Mouse (Mus musculus) Patski (cell line): ENCODE measurements around the gene Bicra. TPM values are rescaled to one million over a fixed set of nuclear protein-coding genes. Genes with fewer than 3 reads are reported as not detected.

Experiments
- ATAC-seq: fragments of 100-300 bp; one replicate; pipeline ENCODE4 v1.8.0; 2021
- CTCF ChIA-PET: fragments of 350-600 bp; sonication (Branson Sonifier 250); formaldehyde crosslinking; loops from one replicate; lab custom pipeline; 2022; ENCODE audit warnings: inconsistent platforms; lab: Charles Lee
- POLR2A ChIA-PET: fragments of 350-600 bp; sonication (Branson Sonifier 250); formaldehyde crosslinking; loops from one replicate; lab custom pipeline; 2022; ENCODE audit warnings: antibody characterized with exemption, inconsistent platforms; lab: Charles Lee
- DNase-seq: peaks from one replicate; pipeline ENCODE4 v3.0.0-alpha.2; 2011; ENCODE audit warnings: low read depth, low spot score
- H3K27me3 ChIP-seq: fragments of 371-371 bp; one replicate; pipeline ENCODE4 v1.5.1; 2021
- CTCF ChIP-seq: fragments of 100-300 bp; IDR thresholded peaks from one replicate; pipeline ENCODE4 v1.5.1; 2021
- in situ Hi-C: fragments of 300-500 bp; cut with MboI; formaldehyde crosslinking; loops from 3 replicates; pipeline ENCODE4 v1.11.1; 2018; ENCODE audit warnings: low pct_unique_long_range_greater_than_20kb, mixed read lengths
- polyA plus RNA-seq: library from polyadenylated mRNA; unstranded; gene quantifications from one replicate; pipeline ENCODE4 v1.2.3, GENCODE M21; 2021

Gene Bicra
- polyA plus RNA-seq, 1 experiment from 2014 or later: 10.8 TPM

DNA sequence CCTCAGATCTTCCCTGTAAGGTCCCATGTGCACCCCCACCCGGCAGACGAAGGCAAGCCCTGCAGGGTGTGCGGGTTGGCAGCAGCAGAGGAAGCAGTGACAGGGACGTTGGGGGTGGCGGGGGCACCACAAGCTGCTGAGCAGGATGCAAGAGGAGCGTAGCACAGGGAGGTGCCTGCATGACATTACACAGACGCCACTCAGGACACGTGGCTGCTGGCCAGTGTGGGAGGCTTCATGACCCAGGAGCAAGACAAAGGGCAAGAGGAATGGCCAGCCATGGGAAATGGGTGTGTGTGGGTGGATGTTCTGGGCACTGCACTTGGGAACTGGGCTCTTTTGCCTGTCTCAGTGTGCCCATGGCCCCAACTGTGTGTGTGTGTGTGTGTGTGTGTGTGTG is 67.5 kb downstream of the Bicra start:
- DNase-seq: no peak
- no peaks in the 10 kb centered on the region for H3K27me3 ChIP-seq
- ChIA-PET POLR2A (no interaction called here), CTCF (interaction anchor here (9.1 kb wide), 1 partner anchor 70 kb away, joined by 84 read pairs; no protein-coding TSS in a partner anchor)
- ATAC-seq: no peak
- in situ Hi-C loops: loop anchor here (5.0 kb wide), 1 partner anchor 67 kb away; the partner anchor contains the start of gene Bicra
- TF ChIP-seq CTCF: no peak

DNA sequence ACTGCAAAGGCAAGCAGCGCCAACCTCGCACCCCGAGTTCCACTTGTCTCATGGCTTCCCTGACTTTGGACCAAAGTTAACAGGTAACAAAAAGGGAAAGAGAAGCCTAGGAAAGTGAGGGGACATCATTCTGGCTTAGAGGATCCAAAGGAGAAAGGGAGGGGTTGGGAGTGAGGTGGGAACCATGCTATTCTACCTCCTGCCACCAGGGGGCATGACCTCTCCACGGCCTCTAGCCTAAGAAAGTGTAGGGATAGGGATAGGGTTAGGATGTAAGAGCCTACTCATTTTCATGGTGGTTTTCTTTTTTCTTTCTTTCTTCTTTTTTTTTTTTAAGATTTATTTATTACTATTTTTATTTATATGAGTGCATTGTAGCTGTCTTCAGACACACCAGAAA is 71.8 kb downstream of the Bicra start:
- POLR2A ChIA-PET: interaction anchor here (1.1 kb wide), 1 partner anchor 71 kb away, joined by 4 read pairs; no protein-coding TSS in a partner anchor
- no peak for DNase-seq
- in situ Hi-C loops: loop anchor here (10.0 kb wide), 1 partner anchor 169 kb away; no protein-coding TSS in a partner anchor
- peak; percentile 67 for ATAC-seq
- no peaks in the 10 kb centered on the region for H3K27me3 ChIP-seq
- CTCF ChIA-PET: interaction anchor here (1.5 to 5.4 kb wide), 11 partner anchors 9 to 91 kb away, joined by 3 to 36 read pairs (median 5); no protein-coding TSS in a partner anchor
- peak; percentile 91 for TF ChIP-seq CTCF

DNA sequence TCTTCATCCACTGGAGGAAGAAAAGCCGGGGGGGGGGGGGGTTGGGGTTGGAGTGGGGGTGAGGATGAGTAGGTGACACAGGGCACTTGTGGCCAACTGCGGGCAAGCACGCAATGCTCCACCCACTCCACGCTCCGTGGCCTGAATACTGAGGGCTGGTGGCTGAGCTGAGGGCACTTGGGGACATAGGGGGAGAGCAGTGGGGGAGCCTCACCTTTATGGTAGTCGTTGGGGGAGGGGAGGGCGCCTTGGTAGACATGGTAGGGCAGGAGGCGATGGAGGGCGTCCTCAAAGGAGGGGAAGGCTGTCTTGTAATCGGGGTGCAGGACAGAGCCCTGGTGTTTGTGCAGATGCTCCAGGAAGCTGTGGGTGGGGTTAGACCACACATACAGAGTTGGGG is 72.3 kb downstream of the Bicra start:
- no peaks in the 10 kb centered on the region for H3K27me3 ChIP-seq
- ChIA-PET POLR2A (interaction anchor here (1.1 to 1.5 kb wide), 3 partner anchors 8 to 71 kb away, joined by 3 to 4 read pairs (median 4); no protein-coding TSS in a partner anchor), CTCF (interaction anchor here (1.2 to 5.4 kb wide), 14 partner anchors 10 to 91 kb away, joined by 3 to 36 read pairs (median 5); partner anchors contain the start of gene Nop53)
- no peak for TF ChIP-seq CTCF
- DNase-seq: no peak
- in situ Hi-C loops: loop anchor here (10.0 kb wide), 1 partner anchor 169 kb away; no protein-coding TSS in a partner anchor
- no peak for ATAC-seq

DNA sequence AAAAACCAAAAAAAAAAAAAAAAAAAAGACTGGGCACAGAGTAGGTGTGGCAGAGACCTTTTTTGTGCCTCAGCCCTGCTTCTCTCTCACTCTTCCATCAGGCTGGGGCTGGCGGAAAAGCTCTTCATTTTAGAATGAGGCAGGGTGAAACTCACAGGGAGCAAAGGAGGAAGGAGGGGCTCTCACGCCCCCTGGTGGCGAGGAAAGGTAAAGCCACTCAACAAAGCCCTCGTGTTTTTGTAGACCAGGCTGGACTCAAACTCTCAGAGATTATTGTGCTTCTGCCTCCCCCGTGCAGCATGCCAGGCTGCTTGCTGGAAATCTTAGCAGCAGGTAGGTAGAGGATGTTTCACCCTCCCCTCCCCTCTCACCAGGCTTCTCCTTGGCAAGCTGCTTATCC is 73.0 kb downstream of the Bicra start:
- H3K27me3 ChIP-seq: no peaks in the 10 kb centered on the region
- in situ Hi-C loops: loop anchor here (5.0 to 10.0 kb wide), 2 partner anchors 42 to 170 kb away; no protein-coding TSS in a partner anchor
- ChIA-PET CTCF (interaction anchor here (0.7 to 5.4 kb wide), 22 partner anchors 8 to 92 kb away, joined by 3 to 36 read pairs (median 4); partner anchors contain the start of gene Nop53), POLR2A (interaction anchor here (0.7 to 1.5 kb wide), 4 partner anchors 9 to 72 kb away, joined by 3 to 5 read pairs (median 4); no protein-coding TSS in a partner anchor)
- DNase-seq (no peak), ATAC-seq (peak; percentile 29)
- peak; percentile 87 for TF ChIP-seq CTCF

DNA sequence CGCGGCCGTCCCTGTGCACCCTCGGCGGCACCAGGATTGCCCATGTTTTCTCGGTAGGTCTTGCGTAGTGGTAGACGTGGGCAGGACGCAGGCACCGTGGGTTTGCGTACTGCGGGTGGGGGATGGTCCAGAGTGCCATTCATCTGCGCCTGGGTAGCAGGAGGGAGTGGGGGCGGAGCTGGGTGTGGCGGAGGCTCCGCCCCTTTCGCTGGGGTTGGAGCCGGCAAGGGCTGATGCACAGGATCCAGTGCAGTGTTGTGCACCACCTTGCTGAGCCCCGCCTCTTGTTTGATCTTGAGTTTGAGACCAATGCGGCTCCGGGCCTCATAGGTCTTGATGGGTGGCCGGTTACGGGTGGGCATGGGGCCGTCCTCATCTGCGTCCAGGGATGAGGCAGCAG is 75.5 kb downstream of the Bicra start:
- in situ Hi-C loops: loop anchor here (5.0 to 10.0 kb wide), 2 partner anchors 40 to 173 kb away; no protein-coding TSS in a partner anchor
- ATAC-seq (no peak), DNase-seq (no peak)
- ChIA-PET POLR2A (interaction anchor here (1.0 kb wide), 1 partner anchor 24 kb away, joined by 3 read pairs; no protein-coding TSS in a partner anchor), CTCF (interaction anchor here (1.1 to 5.4 kb wide), 3 partner anchors 9 to 79 kb away, joined by 3 to 36 read pairs (median 32); no protein-coding TSS in a partner anchor)
- TF ChIP-seq CTCF: no peak
- no peaks in the 10 kb centered on the region for H3K27me3 ChIP-seq

DNA sequence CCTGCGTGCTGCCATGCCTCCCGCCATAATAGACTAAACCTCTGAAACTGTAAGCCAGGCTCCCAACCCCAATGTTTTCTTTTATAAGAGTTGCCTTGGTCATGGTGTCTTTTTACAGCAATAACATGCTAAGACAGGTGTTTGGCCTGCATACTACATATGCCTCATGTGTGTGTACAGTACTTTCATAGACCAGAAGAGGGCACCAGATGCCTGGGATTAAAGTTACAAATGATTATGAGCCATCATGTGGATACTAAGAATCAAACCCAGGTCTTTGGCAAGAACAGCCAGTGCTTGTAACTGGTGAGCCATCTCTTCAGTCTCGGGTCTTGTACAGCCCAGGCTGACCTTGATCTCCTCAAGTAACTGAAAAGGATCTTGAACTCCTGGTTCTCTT is 78.0 kb downstream of the Bicra start:
- ChIA-PET CTCF (interaction anchor here (1.2 to 1.6 kb wide), 2 partner anchors 22 to 83 kb away, joined by 5 to 7 read pairs; no protein-coding TSS in a partner anchor), POLR2A (no interaction called here)
- ATAC-seq: no peak
- in situ Hi-C loops: loop anchor here (5.0 to 10.0 kb wide), 2 partner anchors 37 to 175 kb away; no protein-coding TSS in a partner anchor
- no peaks in the 10 kb centered on the region for H3K27me3 ChIP-seq
- peak; percentile 48 for TF ChIP-seq CTCF
- no peak for DNase-seq

DNA sequence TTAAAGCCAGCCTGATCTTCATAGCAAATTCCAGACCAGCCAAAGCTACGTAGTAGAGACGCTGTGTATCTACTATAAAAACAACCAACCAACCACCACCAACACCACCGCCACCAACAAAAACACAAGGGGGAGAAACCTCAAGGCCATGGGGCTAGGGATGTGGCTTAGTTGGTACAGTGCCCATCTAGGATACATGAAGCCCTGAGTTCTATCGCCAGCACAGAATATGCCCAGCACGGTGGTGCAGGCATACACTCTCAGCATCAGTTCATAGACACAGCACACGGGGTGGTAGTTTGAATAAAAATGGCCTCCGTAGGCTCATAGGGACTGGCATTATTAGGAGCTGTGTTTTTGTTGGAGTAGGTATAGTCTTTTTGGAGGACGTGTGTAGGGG is 79.4 kb downstream of the Bicra start:
- POLR2A ChIA-PET: interaction anchor here (2.5 kb wide), 1 partner anchor 21 kb away, joined by 9 read pairs; no protein-coding TSS in a partner anchor
- in situ Hi-C loops: no loop called here
- no peak for TF ChIP-seq CTCF
- H3K27me3 ChIP-seq: no peaks in the 10 kb centered on the region
- CTCF ChIA-PET: interaction anchor here (0.9 to 4.6 kb wide), 6 partner anchors 15 to 52 kb away, joined by 3 to 51 read pairs (median 4); no protein-coding TSS in a partner anchor
- DNase-seq (no peak), ATAC-seq (no peak)

DNA sequence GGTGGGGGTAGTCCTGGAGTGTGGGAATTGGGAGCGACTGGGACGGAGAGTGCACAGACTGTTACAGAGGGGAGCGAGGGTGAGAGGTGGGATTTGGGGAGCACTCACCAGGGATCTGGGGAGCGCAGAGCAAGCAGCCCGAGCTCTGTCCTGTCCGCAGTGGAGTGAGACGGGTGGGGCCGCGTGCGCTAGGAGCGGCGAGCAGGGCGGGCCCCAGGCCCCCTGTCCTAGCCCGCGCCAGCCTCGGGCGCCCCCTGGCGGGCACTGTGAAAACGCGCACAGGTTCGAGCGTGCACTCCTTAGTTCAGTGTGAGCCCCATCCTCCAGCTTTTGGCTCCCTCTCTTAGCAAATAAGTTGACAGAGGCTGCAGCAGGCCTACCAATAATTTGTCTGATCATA is 80.4 kb downstream of the Bicra start, which contains the start of gene Ehd2:
TSS of gene Ehd2 (minus strand) at position 256 of the 400 bp plus-strand sequence.
- CTCF ChIA-PET: interaction anchor here (0.7 to 4.6 kb wide), 11 partner anchors 14 to 84 kb away, joined by 3 to 51 read pairs (median 4); partner anchors contain the start of gene Nop53
- POLR2A ChIA-PET: interaction anchor here (0.6 to 2.5 kb wide), 6 partner anchors 20 to 85 kb away, joined by 3 to 9 read pairs (median 4); no protein-coding TSS in a partner anchor

DNA sequence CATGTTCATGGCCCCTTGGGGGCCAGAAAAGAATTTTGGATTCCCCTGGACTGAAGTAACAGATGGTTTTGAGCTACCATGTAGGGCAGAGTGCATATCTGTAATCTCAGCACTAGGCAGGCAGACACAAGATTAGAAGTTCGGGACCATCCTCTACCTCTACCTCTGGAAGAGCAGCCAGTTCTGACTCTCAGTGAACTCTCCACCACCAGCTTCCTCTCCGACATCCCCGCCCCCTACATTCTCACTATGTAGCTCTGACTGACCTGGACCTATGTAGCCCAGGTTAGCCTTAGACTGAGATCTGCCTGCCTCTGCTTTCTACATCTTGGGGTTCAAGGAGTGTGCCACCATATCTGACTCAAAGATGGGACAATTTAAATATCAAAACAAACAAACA is 81.2 kb downstream of the Bicra start:
- CTCF ChIA-PET: interaction anchor here (1.2 to 4.6 kb wide), 9 partner anchors 13 to 85 kb away, joined by 3 to 51 read pairs (median 5); partner anchors contain the start of gene Nop53
- in situ Hi-C loops: no loop called here
- no peaks in the 10 kb centered on the region for H3K27me3 ChIP-seq
- no peak for TF ChIP-seq CTCF
- no peak for DNase-seq
- ATAC-seq: no peak
- POLR2A ChIA-PET: interaction anchor here (1.5 to 2.5 kb wide), 3 partner anchors 17 to 21 kb away, joined by 3 to 9 read pairs (median 6); partner anchors contain the start of gene Nop53

More for the DNA sequence above, 80.4 kb downstream of the Bicra start, which contains the start of gene Ehd2:
- peak; percentile 61 for ATAC-seq
- H3K27me3 ChIP-seq: no peaks in the 10 kb centered on the region
- in situ Hi-C loops: no loop called here
- no peak for TF ChIP-seq CTCF
- no peak for DNase-seq
